Mouse (Mus musculus) kidney, embryonic 14.5 days (tissue): Measurements from ENCODE around the gene Edf1. TPM values are rescaled to one million over a fixed set of nuclear protein-coding genes. Genes with fewer than 3 reads are reported as not detected.
A peak's percentile ranks its signal among the peaks of the same experiment; 100 is the strongest.

Experiments
- ATAC-seq: fragments of 200-750 bp; cut with Nextera tagmentation; 2 replicates; pipeline ENCODE4 v1.8.0; 2017; ENCODE audit warnings: moderate number of reproducible peaks, mild to moderate bottlenecking, moderate TSS enrichment, moderate library complexity; ENCODE audit not compliant: low FRiP score, low TSS enrichment
- H3K27ac ChIP-seq: fragments of 300-500 bp; sonication (generic); 2 replicates; pipeline ENCODE4 v1.5.1; 2014; ENCODE audit warnings: low read depth, mild to moderate bottlenecking, low read length, moderate library complexity, mixed read lengths
- H3K27me3 ChIP-seq: fragments of 300-500 bp; sonication (generic); 2 replicates; pipeline ENCODE4 v1.6.1; 2014; ENCODE audit warnings: mild to moderate bottlenecking, low read length; ENCODE audit not compliant: control insufficient read depth, insufficient read depth
- H3K36me3 ChIP-seq: fragments of 300-500 bp; sonication (generic); 2 replicates; pipeline ENCODE4 v1.6.1; 2014; ENCODE audit warnings: low read length, mixed read lengths; ENCODE audit not compliant: control insufficient read depth, insufficient read depth
- H3K4me1 ChIP-seq: fragments of 300-500 bp; sonication (generic); 2 replicates; pipeline ENCODE4 v1.6.1; 2014; ENCODE audit warnings: low read length, mixed read lengths; ENCODE audit not compliant: control insufficient read depth, insufficient read depth
- H3K4me2 ChIP-seq: fragments of 300-500 bp; sonication (generic); replicated peaks from 2 replicates; pipeline ENCODE4 v1.6.1; 2014; ENCODE audit warnings: low read depth, mild to moderate bottlenecking, low read length
- H3K4me3 ChIP-seq: fragments of 300-500 bp; sonication (generic); 2 replicates; pipeline ENCODE4 v1.5.1; 2014; ENCODE audit warnings: mild to moderate bottlenecking, low read length
- H3K9ac ChIP-seq: fragments of 300-500 bp; sonication (generic); 2 replicates; pipeline ENCODE4 v1.6.1; 2014; ENCODE audit warnings: low read depth, mild to moderate bottlenecking, low read length, moderate library complexity
- H3K9me3 ChIP-seq: fragments of 300-500 bp; sonication (generic); 2 replicates; pipeline ENCODE4 v1.6.1; 2016; ENCODE audit warnings: low read length; ENCODE audit not compliant: control insufficient read depth
- WGBS: fragments of 180-500 bp; shearing (Covaris S2); extraction: QIAGEN DNeasy Blood & Tissue Kit; methylation state at CpG from one replicate; pipeline ENCODE4 v1.1.7; 2014; 5-methylcytosine and 5-hydroxymethylcytosine counted together
- polyA plus RNA-seq: library from polyadenylated mRNA; unstranded; fragments of >200 nt; fragmentation: Nextera tagmentation; extraction: Ambion mirVana; gene quantifications from 2 replicates; pipeline ENCODE4 v1.2.1, GENCODE M21; 2014

The Edf1 gene
- polyA plus RNA-seq, 1 experiment from 2014 or later, result 314 TPM

GRCm38 (mm10) chr2:25602526-25602925 lies 44.9 kb downstream of the Edf1 start:
- Histone ChIP-seq H3K36me3 (peaks cover 56% of the 10 kb centered on the region), H3K9me3 (no peaks in the 10 kb centered on the region), H3K4me3 (no peak overlapping the region), H3K27ac (no peak overlapping the region), H3K9ac (no peak overlapping the region), H3K4me1 (peaks cover 13% of the 10 kb centered on the region), H3K4me2 (no peak overlapping the region), H3K27me3 (no peaks in the 10 kb centered on the region)
- WGBS, result 91% methylated on average over 5 of the region's 5 CpGs
- ATAC-seq, result no peak

GRCm38 (mm10) chr2:25607761-25608622 lies 50.3 kb downstream of the Edf1 start, which contains the start of gene Rabl6:
Gene Rabl6, minus strand, starts transcription at chr2:25608521.
- peak; percentile 91 for ATAC-seq
- no peaks in the 10 kb centered on the region for H3K9me3 ChIP-seq
- under 1% methylated on average over 72 of the region's 80 CpGs for WGBS
- H3K4me1 ChIP-seq, result peaks cover 13% of the 10 kb centered on the region
- H3K27me3 ChIP-seq, result no peaks in the 10 kb centered on the region
- peak within 1 kb of the TSS; percentile 95 for H3K27ac ChIP-seq
- H3K9ac ChIP-seq, result peak within 1 kb of the TSS; percentile 99
- H3K36me3 ChIP-seq, result peaks cover 2% of the 10 kb centered on the region; the same call in 1 of the 2 replicates
- peak within 1 kb of the TSS; percentile 88 for H3K4me3 ChIP-seq
- peak within 1 kb of the TSS; percentile 74 for H3K4me2 ChIP-seq

GRCm38 (mm10) chr2:25608671-25609070 lies 51.0 kb downstream of the Edf1 start:
- H3K36me3 ChIP-seq, result no peaks in the 10 kb centered on the region; the same call in 1 of the 2 replicates
- ATAC-seq, result peak; percentile 21
- peak overlapping the region; percentile 88 for H3K4me3 ChIP-seq
- H3K9ac ChIP-seq, result peak overlapping the region; percentile 99; the same call in 1 of the 2 replicates
- 72% methylated on average over 10 of the region's 10 CpGs for WGBS
- H3K4me2 ChIP-seq, result peak overlapping the region; percentile 74
- H3K9me3 ChIP-seq, result no peaks in the 10 kb centered on the region
- no peaks in the 10 kb centered on the region for H3K27me3 ChIP-seq
- no peak overlapping the region; the same call in 1 of the 2 replicates for H3K27ac ChIP-seq
- peaks cover 13% of the 10 kb centered on the region for H3K4me1 ChIP-seq

Other genes starting within 250 kb of the Edf1 start
- gene Grin1, start 238.7 kb upstream of the Edf1 start, polyA plus RNA-seq, result 0.32 and 0.64 TPM in 2 replicates
- gene Man1b1, start 225.5 kb upstream of the Edf1 start, polyA plus RNA-seq, result 89.9 and 106 TPM in 2 replicates
- 15.4 and 16.2 TPM in 2 replicates for gene Dpp7, start 201.5 kb upstream of the Edf1 start, polyA plus RNA-seq
- gene Uap1l1, start 192.2 kb upstream of the Edf1 start, polyA plus RNA-seq, result 19.3 and 25.0 TPM in 2 replicates
- 45.1 and 47.2 TPM in 2 replicates for gene Sapcd2, start 185.5 kb upstream of the Edf1 start, polyA plus RNA-seq
- gene Entpd2, start 162.0 kb upstream of the Edf1 start, polyA plus RNA-seq, result 2.0 and 2.7 TPM in 2 replicates
- gene Npdc1, start 158.5 kb upstream of the Edf1 start, polyA plus RNA-seq, result 32.8 and 34.0 TPM in 2 replicates
- not detected in 2 replicates for gene Fut7, start 134.6 kb upstream of the Edf1 start, polyA plus RNA-seq
- 8.1 and 11.2 TPM in 2 replicates for gene Abca2, start 129.1 kb upstream of the Edf1 start, polyA plus RNA-seq
- gene Clic3, start 101.0 kb upstream of the Edf1 start, polyA plus RNA-seq, result 0.57 and 1.2 TPM in 2 replicates
- 23.5 and 23.9 TPM in 2 replicates for gene Paxx, start 96.8 kb upstream of the Edf1 start, polyA plus RNA-seq
- gene Ptgds, start 87.8 kb upstream of the Edf1 start, polyA plus RNA-seq, result 1.1 and 1.5 TPM in 2 replicates
- not detected in 2 replicates for gene Lcn12, start 63.9 kb upstream of the Edf1 start, polyA plus RNA-seq
- 58.1 and 87.6 TPM in 2 replicates for gene Fbxw5, start 57.1 kb upstream of the Edf1 start, polyA plus RNA-seq
- gene C8g, start 56.1 kb upstream of the Edf1 start, polyA plus RNA-seq, result 7.9 and 9.8 TPM in 2 replicates
- 30.2 and 34.0 TPM in 2 replicates for gene Traf2, start 10.9 kb upstream of the Edf1 start, polyA plus RNA-seq
- gene Mamdc4, start 17.0 kb downstream of the Edf1 start, polyA plus RNA-seq, result 3.3 and 7.5 TPM in 2 replicates
- 229 and 294 TPM in 2 replicates for gene Phpt1, start 17.4 kb downstream of the Edf1 start, polyA plus RNA-seq
- 0.07 and 0.18 TPM in 2 replicates for gene Ajm1, start 23.9 kb downstream of the Edf1 start, polyA plus RNA-seq
- gene Rabl6, start 50.7 kb downstream of the Edf1 start, polyA plus RNA-seq, result 59.6 and 81.1 TPM in 2 replicates
- gene Ccdc183, start 59.8 kb downstream of the Edf1 start, polyA plus RNA-seq, result 0.23 and 0.29 TPM in 2 replicates
- 24.3 and 35.0 TPM in 2 replicates for gene Tmem141, start 64.2 kb downstream of the Edf1 start, polyA plus RNA-seq
- gene Fcna, start 70.2 kb downstream of the Edf1 start, polyA plus RNA-seq, result 1.6 and 1.9 TPM in 2 replicates
- gene Lcn8, start 95.3 kb downstream of the Edf1 start, polyA plus RNA-seq, result not detected in 2 replicates
- not detected in 2 replicates for gene Lcn5, start 100.1 kb downstream of the Edf1 start, polyA plus RNA-seq
- not detected in 2 replicates for gene Lcn6, start 118.9 kb downstream of the Edf1 start, polyA plus RNA-seq
- gene Lcn10, start 124.9 kb downstream of the Edf1 start, polyA plus RNA-seq, result not detected in 2 replicates
- gene Obp2a, start 142.2 kb downstream of the Edf1 start, polyA plus RNA-seq, result not detected in 2 replicates
- gene Bmyc, start 148.9 kb downstream of the Edf1 start, polyA plus RNA-seq, result 83.2 and 93.7 TPM in 2 replicates
- gene Obp2b, start 179.2 kb downstream of the Edf1 start, polyA plus RNA-seq, result not detected in 2 replicates
- gene Lcn3, start 207.7 kb downstream of the Edf1 start, polyA plus RNA-seq, result 0.45 TPM in 1 of 2 replicates, not detected in the other
- not detected in 2 replicates for gene Lcn11, start 219.2 kb downstream of the Edf1 start, polyA plus RNA-seq
- not detected in 2 replicates for gene Gm13539, start 224.4 kb downstream of the Edf1 start, polyA plus RNA-seq